Mouse (Mus musculus): ENCODE results near the gene Prlh. TPM values are rescaled to one million over a fixed set of nuclear protein-coding genes. Genes with fewer than 3 reads are reported as not detected.

The Prlh gene
- polyA plus RNA-seq, 1 experiment = not detected

GRCm38 (mm10) chr1:90981346-90981745 lies 28.4 kb downstream of the Prlh start:
- Histone ChIP-seq H3K4me1 (ENCODE audit: control insufficient read depth, insufficient read depth, low read length) (no peaks in the 10 kb centered on the region), H3K27ac (ENCODE audit: insufficient read depth, low read depth, low read length) (no peak overlapping the region), H3K4me3 (ENCODE audit: insufficient read depth, low read depth, low read length) (no peak overlapping the region)
- WGBS = 44% methylated on average over 3 of the region's 3 CpGs
- TF ChIP-seq CTCF (IDR thresholded peaks at IDR 0.05; ENCODE audit: insufficient read depth, low read depth, low read length) (no peak), POLR2A (IDR thresholded peaks at IDR 0.05; ENCODE audit: insufficient read depth, low read depth, low read length) (no peak)

- no peak overlapping the region for H3K27ac ChIP-seq (ENCODE audit: insufficient read depth, low read depth, low read length)
- H3K4me1 ChIP-seq (ENCODE audit: control insufficient read depth, insufficient read depth, low read length) = peaks cover 9% of the 10 kb centered on the region; the same call in 1 of the 2 replicates
- H3K4me3 ChIP-seq (ENCODE audit: insufficient read depth, low read depth, low read length) = no peak overlapping the region
- 89% methylated on average over 1 of the region's 1 CpGs for WGBS
- TF ChIP-seq POLR2A (IDR thresholded peaks at IDR 0.05; ENCODE audit: insufficient read depth, low read depth, low read length) = no peak
- no peak for TF ChIP-seq CTCF (IDR thresholded peaks at IDR 0.05; ENCODE audit: insufficient read depth, low read depth, low read length)
Measured at GRCm38 (mm10) chr1:90995916-90996315, 43.0 kb downstream of the Prlh start.

GRCm38 (mm10) chr1:90997136-90997535 lies 44.2 kb downstream of the Prlh start:
- Histone ChIP-seq H3K4me1 (ENCODE audit: control insufficient read depth, insufficient read depth, low read length) (peaks cover 11% of the 10 kb centered on the region; the same call in 1 of the 2 replicates), H3K4me3 (ENCODE audit: insufficient read depth, low read depth, low read length) (no peak overlapping the region), H3K27ac (ENCODE audit: insufficient read depth, low read depth, low read length) (no peak overlapping the region)
- WGBS = 88% methylated on average over 4 of the region's 4 CpGs
- TF ChIP-seq POLR2A (IDR thresholded peaks at IDR 0.05; ENCODE audit: insufficient read depth, low read depth, low read length) (no peak), CTCF (IDR thresholded peaks at IDR 0.05; ENCODE audit: insufficient read depth, low read depth, low read length) (no peak)

- TF ChIP-seq POLR2A (IDR thresholded peaks at IDR 0.05; ENCODE audit: insufficient read depth, low read depth, low read length) (no peak), CTCF (IDR thresholded peaks at IDR 0.05; ENCODE audit: insufficient read depth, low read depth, low read length) (no peak)
- Histone ChIP-seq H3K4me1 (ENCODE audit: control insufficient read depth, insufficient read depth, low read length) (peaks cover 14% of the 10 kb centered on the region; the same call in 1 of the 2 replicates), H3K4me3 (ENCODE audit: insufficient read depth, low read depth, low read length) (no peak overlapping the region), H3K27ac (ENCODE audit: insufficient read depth, low read depth, low read length) (no peak overlapping the region)
- 91% methylated on average over 5 of the region's 5 CpGs for WGBS
Measured at GRCm38 (mm10) chr1:90997641-90998040, 44.7 kb downstream of the Prlh start.

GRCm38 (mm10) chr1:90998268-90998890 lies 45.5 kb downstream of the Prlh start, which contains the start of gene Lrrfip1:
Lrrfip1 (plus strand) TSS chr1:90998737.
- 2% methylated on average over 59 of the region's 59 CpGs for WGBS
- peaks cover 14% of the 10 kb centered on the region; the same call in 1 of the 2 replicates for H3K4me1 ChIP-seq (ENCODE audit: control insufficient read depth, insufficient read depth, low read length)
- no peak within 1 kb of the TSS for H3K27ac ChIP-seq (ENCODE audit: insufficient read depth, low read depth, low read length)
- peak within 1 kb of the TSS; percentile 76 for H3K4me3 ChIP-seq (ENCODE audit: insufficient read depth, low read depth, low read length)
- TF ChIP-seq POLR2A (IDR thresholded peaks at IDR 0.05; ENCODE audit: insufficient read depth, low read depth, low read length) = peak; percentile 55
- TF ChIP-seq CTCF (IDR thresholded peaks at IDR 0.05; ENCODE audit: insufficient read depth, low read depth, low read length) = no peak

- Histone ChIP-seq H3K27ac (ENCODE audit: insufficient read depth, low read depth, low read length) (no peak overlapping the region), H3K4me3 (ENCODE audit: insufficient read depth, low read depth, low read length) (peak overlapping the region; percentile 76), H3K4me1 (ENCODE audit: control insufficient read depth, insufficient read depth, low read length) (peaks cover 14% of the 10 kb centered on the region; the same call in 1 of the 2 replicates)
- WGBS = 1% methylated on average over 41 of the region's 41 CpGs
- no peak for TF ChIP-seq POLR2A (IDR thresholded peaks at IDR 0.05; ENCODE audit: insufficient read depth, low read depth, low read length)
- 0 out of 2 replicates have a peak, but pooled peaks have one; percentile 4 for TF ChIP-seq CTCF (IDR thresholded peaks at IDR 0.05; ENCODE audit: insufficient read depth, low read depth, low read length)
Measured at GRCm38 (mm10) chr1:90998891-90999611, 46.1 kb downstream of the Prlh start.

GRCm38 (mm10) chr1:90999911-91000601 lies 47.1 kb downstream of the Prlh start:
- Histone ChIP-seq H3K4me3 (ENCODE audit: insufficient read depth, low read depth, low read length) (0 out of 2 replicates have a peak overlapping the region, but pooled peaks have one; percentile 4), H3K27ac (ENCODE audit: insufficient read depth, low read depth, low read length) (no peak overlapping the region), H3K4me1 (ENCODE audit: control insufficient read depth, insufficient read depth, low read length) (peaks cover 14% of the 10 kb centered on the region; the same call in 1 of the 2 replicates)
- WGBS = 63% methylated on average over 10 of the region's 10 CpGs
- TF ChIP-seq POLR2A (IDR thresholded peaks at IDR 0.05; ENCODE audit: insufficient read depth, low read depth, low read length) (no peak), CTCF (IDR thresholded peaks at IDR 0.05; ENCODE audit: insufficient read depth, low read depth, low read length) (no peak)

- Histone ChIP-seq H3K4me3 (ENCODE audit: insufficient read depth, low read depth, low read length) (no peak overlapping the region), H3K4me1 (ENCODE audit: control insufficient read depth, insufficient read depth, low read length) (peaks cover 14% of the 10 kb centered on the region; the same call in 1 of the 2 replicates), H3K27ac (ENCODE audit: insufficient read depth, low read depth, low read length) (no peak overlapping the region)
- TF ChIP-seq CTCF (IDR thresholded peaks at IDR 0.05; ENCODE audit: insufficient read depth, low read depth, low read length) (no peak), POLR2A (IDR thresholded peaks at IDR 0.05; ENCODE audit: insufficient read depth, low read depth, low read length) (no peak)
- WGBS = 96% methylated on average over 3 of the region's 3 CpGs
Measured at GRCm38 (mm10) chr1:91001101-91001500, 48.2 kb downstream of the Prlh start.

Data from olfactory bulb, adult 2 months (tissue).